Mouse (Mus musculus) heart, postnatal 0 days (tissue): ENCODE measurements at regions not wholly inside any gene's neighbourhood (a gene's known extent, or its start where the extent isn't known, plus 50 kb on each side); places are given as distances from the start of the nearest gene placed in this dataset.

Experiments
- ATAC-seq: fragments of 200-750 bp; cut with Nextera tagmentation; 2 replicates; pipeline ENCODE4 v1.8.0; 2017; ENCODE audit warnings: low read depth, moderate number of reproducible peaks, moderate library complexity; ENCODE audit not compliant: insufficient read depth
- DNase-seq: peaks from one replicate; pipeline ENCODE4 v3.0.0-alpha.2; 2016; ENCODE audit warnings: low spot score
- H3K27ac ChIP-seq: fragments of 300-500 bp; sonication (generic); 2 replicates; pipeline ENCODE4 v1.5.1; 2014; ENCODE audit warnings: low read depth, mild to moderate bottlenecking
- H3K27me3 ChIP-seq: fragments of 300-500 bp; sonication (generic); 2 replicates; pipeline ENCODE4 v1.6.1; 2014; ENCODE audit warnings: low read length, mixed read lengths; ENCODE audit not compliant: control insufficient read depth, insufficient read depth
- H3K36me3 ChIP-seq: fragments of 300-500 bp; sonication (generic); replicated peaks from 2 replicates; pipeline ENCODE4 v1.6.1; 2014; ENCODE audit warnings: low read length, mixed read lengths; ENCODE audit not compliant: control insufficient read depth, insufficient read depth
- H3K4me1 ChIP-seq: fragments of 300-500 bp; sonication (generic); 2 replicates; pipeline ENCODE4 v1.6.1; 2014; ENCODE audit warnings: antibody characterized with exemption; ENCODE audit not compliant: control insufficient read depth, insufficient read depth
- H3K4me2 ChIP-seq: fragments of 300-500 bp; sonication (generic); 2 replicates; pipeline ENCODE4 v1.6.1; 2014; ENCODE audit warnings: low read depth, mild to moderate bottlenecking, low read length, moderate library complexity
- H3K4me3 ChIP-seq: fragments of 300-500 bp; sonication (generic); 2 replicates; pipeline ENCODE4 v1.5.1; 2014; ENCODE audit warnings: low read depth, low read length
- H3K9ac ChIP-seq: fragments of 300-500 bp; sonication (generic); replicated peaks from 2 replicates; pipeline ENCODE4 v1.6.1; 2014; ENCODE audit warnings: low read depth, low read length, mixed read lengths
- H3K9me3 ChIP-seq: fragments of 300-500 bp; sonication (generic); replicated peaks from 2 replicates; pipeline ENCODE4 v1.6.1; 2016; ENCODE audit warnings: low read length; ENCODE audit not compliant: control insufficient read depth
- CTCF ChIP-seq: IDR thresholded peaks from 2 replicates; pipeline ENCODE4 v1.5.1; 2016; ENCODE audit warnings: antibody characterized with exemption, control low read depth, low read depth
- EP300 ChIP-seq: IDR thresholded peaks from 2 replicates; pipeline ENCODE4 v1.6.1; 2016; ENCODE audit warnings: antibody characterized with exemption, low read depth
- WGBS: fragments of 180-500 bp; shearing (Covaris S2); extraction: QIAGEN DNeasy Blood & Tissue Kit; methylation state at CpG from one replicate; pipeline ENCODE4 v1.1.7; 2014; 5-methylcytosine and 5-hydroxymethylcytosine counted together

- WGBS, result 51% methylated on average over 1 of the region's 1 CpGs
- H3K9me3 ChIP-seq, result no peaks in the 10 kb centered on the region
Measured at GRCm38 (mm10) chr3:20892916-20893430, 526.0 kb upstream of the Agtr1b start.

GRCm38 (mm10) chr3:20864241-20864640, 497.3 kb upstream of the Agtr1b start:
- TF ChIP-seq CTCF, result no peak
- TF ChIP-seq EP300, result no peak
- WGBS, result 77% methylated on average over 2 of the region's 2 CpGs
- H3K4me1 ChIP-seq, result no peaks in the 10 kb centered on the region
- no peak overlapping the region for H3K4me2 ChIP-seq
- no peaks in the 10 kb centered on the region for H3K9me3 ChIP-seq
- ATAC-seq (no peak), DNase-seq (no peak)
- no peak overlapping the region for H3K4me3 ChIP-seq
- no peaks in the 10 kb centered on the region for H3K27me3 ChIP-seq
- H3K27ac ChIP-seq, result no peak overlapping the region
- no peak overlapping the region for H3K9ac ChIP-seq
- no peaks in the 10 kb centered on the region for H3K36me3 ChIP-seq

More at GRCm38 (mm10) chr3:20892916-20893430, 526.0 kb upstream of the Agtr1b start:
- no peak overlapping the region for H3K9ac ChIP-seq
- no peak for ATAC-seq
- H3K27ac ChIP-seq, result no peak overlapping the region
- no peak overlapping the region for H3K4me2 ChIP-seq
- H3K4me1 ChIP-seq, result no peaks in the 10 kb centered on the region
- H3K4me3 ChIP-seq, result no peak overlapping the region
- DNase-seq, result no peak
- H3K27me3 ChIP-seq, result no peaks in the 10 kb centered on the region
- TF ChIP-seq EP300 (no peak), CTCF (no peak)
- H3K36me3 ChIP-seq, result no peaks in the 10 kb centered on the region

GRCm38 (mm10) chr3:20831038-20831437, 464.1 kb upstream of the Agtr1b start:
- ATAC-seq, result no peak
- no peak overlapping the region for H3K27ac ChIP-seq
- no peak for DNase-seq
- no peak overlapping the region for H3K9ac ChIP-seq
- H3K27me3 ChIP-seq, result no peaks in the 10 kb centered on the region
- H3K4me3 ChIP-seq, result no peak overlapping the region
- H3K9me3 ChIP-seq, result no peaks in the 10 kb centered on the region
- no peaks in the 10 kb centered on the region for H3K36me3 ChIP-seq
- H3K4me1 ChIP-seq, result no peaks in the 10 kb centered on the region
- 86% methylated on average over 4 of the region's 4 CpGs for WGBS
- TF ChIP-seq EP300, result no peak
- no peak overlapping the region for H3K4me2 ChIP-seq

DNA sequence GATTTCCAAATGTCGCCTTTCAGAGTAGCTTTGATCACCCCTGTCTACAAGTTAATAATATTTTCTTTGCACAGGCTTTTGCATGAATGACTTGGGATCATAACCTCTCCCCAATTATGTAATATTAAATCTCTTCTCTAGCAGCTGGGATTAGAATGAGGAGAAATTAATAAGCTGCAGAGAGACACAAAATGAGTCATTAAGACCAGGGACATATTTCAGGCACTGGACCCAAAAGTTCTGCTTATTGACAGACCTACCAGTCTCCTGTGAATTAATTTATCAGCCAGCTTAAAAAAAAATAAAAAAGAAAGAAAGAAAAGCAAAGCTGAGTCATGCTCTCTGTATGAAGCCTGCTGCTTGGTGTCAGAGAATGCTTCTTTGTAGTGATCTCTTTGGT, 462.4 kb upstream of the Agtr1b start:
- TF ChIP-seq EP300 (no peak), CTCF (no peak)
- DNase-seq, result no peak
- H3K4me2 ChIP-seq, result no peak overlapping the region
- no peak for ATAC-seq
- no peak overlapping the region for H3K9ac ChIP-seq
- no peaks in the 10 kb centered on the region for H3K4me1 ChIP-seq
- H3K9me3 ChIP-seq, result no peaks in the 10 kb centered on the region
- H3K4me3 ChIP-seq, result no peak overlapping the region
- WGBS, result 75% methylated on average over 1 of the region's 1 CpGs
- no peaks in the 10 kb centered on the region for H3K27me3 ChIP-seq
- H3K27ac ChIP-seq, result no peak overlapping the region
- no peaks in the 10 kb centered on the region for H3K36me3 ChIP-seq

GRCm38 (mm10) chr3:20828811-20829210, 461.8 kb upstream of the Agtr1b start:
- ATAC-seq (no peak), DNase-seq (no peak)
- Histone ChIP-seq H3K9ac (no peak overlapping the region), H3K4me2 (no peak overlapping the region), H3K4me1 (no peaks in the 10 kb centered on the region), H3K36me3 (no peaks in the 10 kb centered on the region), H3K27ac (no peak overlapping the region), H3K9me3 (no peaks in the 10 kb centered on the region), H3K4me3 (no peak overlapping the region), H3K27me3 (no peaks in the 10 kb centered on the region)
- no peak for TF ChIP-seq EP300
- WGBS, result 56% methylated on average over 3 of the region's 3 CpGs

DNA sequence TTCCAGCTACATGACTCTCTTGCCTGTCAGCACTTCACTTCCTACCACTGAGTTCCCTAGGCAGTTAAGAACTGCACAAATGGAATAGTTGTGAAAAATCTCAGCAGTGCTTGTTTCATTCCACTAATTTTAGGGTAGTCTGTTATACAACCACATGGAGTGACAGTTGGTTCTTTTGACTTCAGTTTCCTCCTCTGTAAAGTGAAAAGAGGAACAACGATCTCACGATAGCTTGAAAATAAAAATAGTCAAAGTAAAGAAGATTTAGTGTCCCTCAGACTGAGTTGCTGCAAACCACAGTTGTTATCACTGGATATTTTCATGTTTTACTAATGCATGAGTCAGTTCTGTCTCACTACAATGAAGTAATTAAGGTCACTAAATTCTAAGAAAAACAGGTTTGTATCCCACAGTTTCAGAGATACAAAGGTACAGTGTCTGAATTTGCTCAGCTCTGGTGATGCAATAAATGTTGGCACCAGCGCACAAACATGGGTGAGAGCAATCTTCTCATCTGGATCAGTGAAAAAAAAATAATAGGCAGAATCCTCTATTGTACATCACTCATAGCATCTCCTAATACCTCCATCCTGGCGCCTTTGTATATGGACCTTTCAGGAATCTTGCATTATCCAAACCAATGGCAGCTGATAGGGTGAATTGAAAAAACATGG, 458.8 kb upstream of the Agtr1b start:
- TF ChIP-seq EP300, result no peak
- no peak for TF ChIP-seq CTCF
- H3K27ac ChIP-seq, result no peak overlapping the region
- H3K36me3 ChIP-seq, result no peaks in the 10 kb centered on the region
- H3K9me3 ChIP-seq, result no peaks in the 10 kb centered on the region
- ATAC-seq, result no peak
- WGBS, result 80% methylated on average over 4 of the region's 4 CpGs
- H3K4me1 ChIP-seq, result no peaks in the 10 kb centered on the region
- no peak overlapping the region for H3K4me2 ChIP-seq
- no peaks in the 10 kb centered on the region for H3K27me3 ChIP-seq
- no peak for DNase-seq
- H3K4me3 ChIP-seq, result no peak overlapping the region
- no peak overlapping the region for H3K9ac ChIP-seq
